ENCODE assay signal across 8 mouse cellular contexts in the genomic region with DNA sequence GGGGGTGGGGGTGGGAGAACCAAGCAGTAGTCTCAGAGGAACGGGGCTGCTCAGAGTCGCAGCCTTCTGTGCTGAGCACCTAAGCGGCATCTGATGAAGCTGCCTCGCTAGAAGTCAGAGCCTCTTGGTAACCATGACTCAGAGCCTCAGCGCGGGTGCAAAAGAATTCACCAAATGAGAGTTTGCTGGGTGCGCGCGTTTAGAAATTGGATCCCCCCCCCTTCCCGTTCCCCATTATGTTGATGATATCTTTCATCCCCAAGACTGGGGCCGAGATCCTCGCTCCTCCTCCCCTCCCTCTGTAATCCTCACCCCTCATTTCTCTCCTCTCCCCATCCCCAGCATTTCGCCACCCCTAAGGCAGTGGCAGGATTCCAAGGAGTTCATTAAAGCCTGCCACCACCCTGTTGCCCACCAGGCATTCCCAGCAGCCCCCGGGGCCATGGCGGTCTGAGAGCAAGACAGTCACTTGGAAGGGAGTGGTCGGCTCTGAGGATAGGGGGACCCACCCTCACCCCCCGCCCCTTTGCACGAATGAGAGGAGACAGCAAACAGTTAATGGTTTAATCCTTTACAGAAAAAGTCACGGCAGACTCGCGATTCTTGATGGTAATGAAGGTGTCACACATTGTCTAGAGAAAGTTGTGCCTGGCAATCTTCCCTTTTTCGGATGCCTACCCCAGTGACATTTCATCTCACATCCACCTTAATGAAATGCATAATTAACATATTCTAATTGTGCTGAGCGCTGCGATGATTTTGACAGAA.
DNase-seq lines count a peak whose midpoint lies in the region; ATAC-seq lines count a peak whose summit lies in the region.

No protein-coding gene starts in this region.

- peaks cover 31% of the 10 kb centered on the region for H3K4me1 ChIP-seq in hindbrain, embryonic 15.5 days (replicated peaks)
- H3K4me1 ChIP-seq in midbrain, embryonic 15.5 days, result peaks cover 28% of the 10 kb centered on the region

- H3K9me3 ChIP-seq in hindbrain, embryonic 15.5 days, result no peaks in the 10 kb centered on the region
- H3K9me3 ChIP-seq in midbrain, embryonic 15.5 days, result no peaks in the 10 kb centered on the region

- peak overlapping the region; percentile 3; the same call in 1 of the 2 replicates for H3K9ac ChIP-seq in hindbrain, embryonic 15.5 days
- peak overlapping the region; percentile 27; the same call in 1 of the 2 replicates for H3K9ac ChIP-seq in midbrain, embryonic 15.5 days

- H3K27ac ChIP-seq in hindbrain, embryonic 15.5 days (replicated peaks), result peak overlapping the region; percentile 60
- H3K27ac ChIP-seq in midbrain, embryonic 15.5 days, result peak overlapping the region; percentile 75

- WGBS in hindbrain, embryonic 15.5 days, result 8% methylated on average over 24 of the region's 24 CpGs
- WGBS in midbrain, embryonic 15.5 days, result 9% methylated on average over 24 of the region's 24 CpGs

- H3K27me3 ChIP-seq in hindbrain, embryonic 15.5 days, result no peaks in the 10 kb centered on the region
- no peaks in the 10 kb centered on the region for H3K27me3 ChIP-seq in midbrain, embryonic 15.5 days (replicated peaks)

- peak overlapping the region; percentile 34 for H3K4me3 ChIP-seq in hindbrain, embryonic 15.5 days
- peak overlapping the region; percentile 33 for H3K4me3 ChIP-seq in midbrain, embryonic 15.5 days

- no peaks in the 10 kb centered on the region for H3K36me3 ChIP-seq in hindbrain, embryonic 15.5 days
- H3K36me3 ChIP-seq in midbrain, embryonic 15.5 days (replicated peaks), result no peaks in the 10 kb centered on the region

- peak; percentile 85 for ATAC-seq in frontal cortex, adult (ENCODE audit: low TSS enrichment)
- ATAC-seq in hindbrain, embryonic 15.5 days (ENCODE audit: low FRiP score, low read depth), result peak; percentile 45; the same call in 1 of the 2 replicates
- ATAC-seq in midbrain, embryonic 15.5 days (replicated peaks), result peak; percentile 78

- H3K4me2 ChIP-seq in hindbrain, embryonic 15.5 days, result peak overlapping the region; percentile 80
- H3K4me2 ChIP-seq in midbrain, embryonic 15.5 days, result peak overlapping the region; percentile 75

- no peak for DNase-seq in frontal cortex, postnatal 25 days (ENCODE audit: low spot score in 2 of 2)
- DNase-seq in brain, embryonic 18.5 days (ENCODE audit: low read depth, low spot score), result peak; percentile 50
- DNase-seq in layer of hippocampus, postnatal 10 days (ENCODE audit: low spot score in 2 of 2), result no peak
- no peak for DNase-seq in urinary bladder, postnatal 4 days (ENCODE audit: low spot score in 2 of 2)
- DNase-seq in urinary bladder, postnatal 10 days (ENCODE audit: low spot score), result no peak
